In the genomic region with DNA sequence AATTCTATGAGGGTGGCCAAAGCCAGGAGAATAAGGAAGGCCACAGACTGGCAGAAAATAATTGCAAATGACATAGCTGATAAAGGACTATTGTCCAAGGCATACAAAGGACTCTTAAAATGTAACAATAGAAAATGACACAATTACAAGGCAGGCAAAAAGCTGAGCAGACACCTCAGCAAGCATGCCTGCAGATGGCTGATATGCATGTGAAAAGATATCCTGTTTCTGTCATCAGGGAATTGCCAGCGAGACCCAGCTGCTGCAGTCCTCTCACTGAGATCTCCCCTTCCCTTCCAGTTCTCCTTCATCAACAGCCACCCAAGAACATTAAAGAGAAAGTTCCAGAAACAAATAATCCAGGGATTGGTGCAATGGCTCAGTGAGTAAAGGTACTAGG, we compare ENCODE assay signal across 13 mouse cellular contexts.
DNase-seq lines count a peak whose midpoint lies in the region; ATAC-seq and TF ChIP-seq lines count a peak whose summit lies in the region.
"Had no signal": no experiment of that assay in that cellular context is flagged by ENCODE, and none has a peak within 500 bp of the region (broad histone marks: within the 10 kb centered on the region; RNA-seq: fewer than 3 reads in every experiment).

No protein-coding gene starts in this region.

- 41% methylated on average over 1 of the region's 1 CpGs for WGBS in forebrain, embryonic 12.5 days
- 57% methylated on average over 1 of the region's 1 CpGs for WGBS in forebrain, embryonic 11.5 days
- 50% methylated on average over 1 of the region's 1 CpGs for WGBS in midbrain, embryonic 10.5 days
- WGBS in midbrain, embryonic 13.5 days = 8% methylated on average over 1 of the region's 1 CpGs

- peaks cover 4% of the 10 kb centered on the region; the same call in 1 of the 2 replicates for H3K27me3 ChIP-seq in forebrain, embryonic 12.5 days
- no peaks in the 10 kb centered on the region for H3K27me3 ChIP-seq in forebrain, embryonic 11.5 days (ENCODE audit: control insufficient read depth, insufficient read depth, low read length)
- peaks cover 35% of the 10 kb centered on the region for H3K27me3 ChIP-seq in midbrain, embryonic 10.5 days (ENCODE audit: low read depth, poor library complexity, severe bottlenecking)
- H3K27me3 ChIP-seq in midbrain, embryonic 13.5 days = peaks cover 13% of the 10 kb centered on the region
- H3K27me3 ChIP-seq: hindbrain, embryonic 15.5 days; Patski had no signal

- H3K36me3 ChIP-seq in forebrain, embryonic 12.5 days (replicated peaks) = no peaks in the 10 kb centered on the region
- no peaks in the 10 kb centered on the region for H3K36me3 ChIP-seq in forebrain, embryonic 11.5 days (ENCODE audit: control insufficient read depth, insufficient read depth, low read length)
- no peaks in the 10 kb centered on the region for H3K36me3 ChIP-seq in midbrain, embryonic 10.5 days
- no peaks in the 10 kb centered on the region for H3K36me3 ChIP-seq in midbrain, embryonic 13.5 days
- H3K36me3 ChIP-seq: hindbrain, embryonic 15.5 days had no signal

- no peak for TF ChIP-seq POLR2A in brain, embryonic 14.5 days (IDR thresholded peaks at IDR 0.05; ENCODE audit: borderline replicate concordance, extremely low read depth, insufficient read depth, insufficient read length, poor library complexity, severe bottlenecking)

- H3K27ac ChIP-seq in forebrain, embryonic 12.5 days = peak overlapping the region; percentile 14; the same call in 1 of the 2 replicates
- H3K27ac ChIP-seq in forebrain, embryonic 11.5 days (ENCODE audit: low read depth, low read length) = no peak overlapping the region
- H3K27ac ChIP-seq in midbrain, embryonic 10.5 days (replicated peaks) = 0 out of 2 replicates have a peak overlapping the region, but pooled peaks have one; percentile 23
- H3K27ac ChIP-seq in midbrain, embryonic 13.5 days = no peak overlapping the region
- H3K27ac ChIP-seq: embryonic facial prominence, embryonic 12.5 days; heart, embryonic 10.5 days; hindbrain, embryonic 15.5 days had no signal

- H3K4me3 ChIP-seq in forebrain, embryonic 12.5 days (replicated peaks) = no peak overlapping the region
- no peak overlapping the region for H3K4me3 ChIP-seq in forebrain, embryonic 11.5 days (ENCODE audit: low read depth, low read length)
- H3K4me3 ChIP-seq in midbrain, embryonic 10.5 days = no peak overlapping the region
- no peak overlapping the region for H3K4me3 ChIP-seq in midbrain, embryonic 13.5 days (replicated peaks)
- H3K4me3 ChIP-seq: embryonic facial prominence, embryonic 12.5 days; heart, embryonic 10.5 days; hindbrain, embryonic 15.5 days had no signal

- ATAC-seq in forebrain, embryonic 12.5 days (ENCODE audit: low FRiP score) = no peak
- no peak for ATAC-seq in forebrain, embryonic 11.5 days (replicated peaks; ENCODE audit: low FRiP score)
- no peak for ATAC-seq in midbrain, embryonic 13.5 days
- ATAC-seq: activated CD4-positive, CD25-positive, alpha-beta regulatory T cell, adult 4 months; intestine, embryonic 16.5 days; Patski had no signal

- no peaks in the 10 kb centered on the region for H3K9me3 ChIP-seq in forebrain, embryonic 12.5 days
- no peaks in the 10 kb centered on the region for H3K9me3 ChIP-seq in forebrain, embryonic 11.5 days (ENCODE audit: control insufficient read depth, low read length)
- no peaks in the 10 kb centered on the region for H3K9me3 ChIP-seq in midbrain, embryonic 10.5 days (replicated peaks)
- no peaks in the 10 kb centered on the region for H3K9me3 ChIP-seq in midbrain, embryonic 13.5 days
- H3K9me3 ChIP-seq: embryonic facial prominence, embryonic 12.5 days; heart, embryonic 10.5 days; hindbrain, embryonic 15.5 days had no signal

- no peak for DNase-seq in forebrain, embryonic 11.5 days (ENCODE audit: low spot score)
- DNase-seq in midbrain, embryonic 10.5 days (ENCODE audit: low spot score) = no peak
- DNase-seq in brain, embryonic 14.5 days (ENCODE audit: low read depth) = peak; percentile 57
- peak; percentile 37 for DNase-seq in retina, postnatal 1 day
- DNase-seq in frontal cortex, postnatal 10 days (ENCODE audit: low spot score in 2 of 2) = no peak

- no peak overlapping the region for H3K9ac ChIP-seq in forebrain, embryonic 12.5 days
- no peak overlapping the region for H3K9ac ChIP-seq in forebrain, embryonic 11.5 days (ENCODE audit: low read length)
- H3K9ac ChIP-seq in midbrain, embryonic 13.5 days (replicated peaks) = no peak overlapping the region
- H3K9ac ChIP-seq: embryonic facial prominence, embryonic 12.5 days; hindbrain, embryonic 15.5 days had no signal

- H3K4me1 ChIP-seq in forebrain, embryonic 12.5 days = peaks cover 19% of the 10 kb centered on the region; the same call in 1 of the 2 replicates
- H3K4me1 ChIP-seq in forebrain, embryonic 11.5 days (replicated peaks; ENCODE audit: control insufficient read depth, insufficient read depth, low read length) = no peaks in the 10 kb centered on the region
- peaks cover 32% of the 10 kb centered on the region for H3K4me1 ChIP-seq in midbrain, embryonic 10.5 days
- peaks cover 13% of the 10 kb centered on the region for H3K4me1 ChIP-seq in midbrain, embryonic 13.5 days (replicated peaks)
- H3K4me1 ChIP-seq: heart, embryonic 10.5 days had no signal

- no peak overlapping the region for H3K4me2 ChIP-seq in forebrain, embryonic 12.5 days
- H3K4me2 ChIP-seq in forebrain, embryonic 11.5 days (ENCODE audit: low read depth, low read length, severe bottlenecking) = no peak overlapping the region
- no peak overlapping the region for H3K4me2 ChIP-seq in midbrain, embryonic 13.5 days (replicated peaks)
- H3K4me2 ChIP-seq: embryonic facial prominence, embryonic 12.5 days; hindbrain, embryonic 15.5 days had no signal

- no peak for TF ChIP-seq CTCF in brain, embryonic 14.5 days (IDR thresholded peaks at IDR 0.05; ENCODE audit: borderline replicate concordance, extremely low read depth, insufficient read depth, insufficient read length)

Comparison
In these comparisons a context has a peak if more than half of its experiments do, and no peak if none do; other contexts are left out.
1. H3K27ac ChIP-seq: peak in forebrain, embryonic 12.5 days (single experiment) and midbrain, embryonic 10.5 days (single experiment); none in forebrain, embryonic 11.5 days (single experiment) and midbrain, embryonic 13.5 days (single experiment).
2. DNase-seq: peak in brain, embryonic 14.5 days (single experiment) and retina, postnatal 1 day (single experiment); none in forebrain, embryonic 11.5 days (single experiment), midbrain, embryonic 10.5 days (single experiment) and frontal cortex, postnatal 10 days (0 of 2).